Mouse (Mus musculus) megakaryocyte, adult 5-6 weeks (primary cell): Measurements from ENCODE around the gene Camk2d. TPM values are rescaled to one million over a fixed set of nuclear protein-coding genes. Genes with fewer than 3 reads are reported as not detected.
A peak's percentile ranks its signal among the peaks of the same experiment; 100 is the strongest.

Experiments used
- ATAC-seq: 2 replicates; pipeline ENCODE4 v1.8.0; 2016; ENCODE audit warnings: mild to moderate bottlenecking, inconsistent platforms; ENCODE audit not compliant: poor library complexity, severe bottlenecking
- total RNA-seq, 2 experiments: library from RNA; stranded (forward) in 1 of 2; stranded (reverse) in 1 of 2; fragments of 153-499, 151-499 nt in 1 of 2; fragments of 221-1000, 200-1000 nt in 1 of 2; gene quantifications; 2 replicates each; pipeline versions ENCODE4 v1.2.3 to v1.2.4; 2015 to 2017

Gene Camk2d
- total RNA-seq, 2 experiments from 2014 or later, result 43.7 to 52.0 TPM

- ATAC-seq, result no peak
These were observed 47.2 kb downstream of the Camk2d start for GRCm38 (mm10) chr3:126643071-126644010.

- ATAC-seq, result peak; percentile 91
These were observed 54.2 kb downstream of the Camk2d start for GRCm38 (mm10) chr3:126650332-126650731.

GRCm38 (mm10) chr3:126650747-126651146 lies 54.6 kb downstream of the Camk2d start:
- ATAC-seq, result no peak

- ATAC-seq, result no peak
These were observed 56.3 kb downstream of the Camk2d start for GRCm38 (mm10) chr3:126652361-126652760.

- ATAC-seq, result no peak
These were observed 57.0 kb downstream of the Camk2d start for GRCm38 (mm10) chr3:126653118-126653517.

GRCm38 (mm10) chr3:126656173-126656572 lies 60.1 kb downstream of the Camk2d start:
- ATAC-seq, result no peak

- no peak for ATAC-seq
These were observed 61.8 kb downstream of the Camk2d start for GRCm38 (mm10) chr3:126657895-126658294.

- ATAC-seq, result no peak
These were observed 62.7 kb downstream of the Camk2d start for GRCm38 (mm10) chr3:126658791-126659190.

GRCm38 (mm10) chr3:126659235-126659634 lies 63.1 kb downstream of the Camk2d start:
- no peak for ATAC-seq

GRCm38 (mm10) chr3:126659832-126660564 lies 63.9 kb downstream of the Camk2d start:
- no peak for ATAC-seq

GRCm38 (mm10) chr3:126660575-126660974 lies 64.5 kb downstream of the Camk2d start:
- 0 out of 2 replicates have a peak, but pooled peaks have one; percentile 20 for ATAC-seq

GRCm38 (mm10) chr3:126660986-126661385 lies 64.9 kb downstream of the Camk2d start:
- no peak for ATAC-seq

GRCm38 (mm10) chr3:126661920-126662319 lies 65.8 kb downstream of the Camk2d start:
- ATAC-seq, result peak; percentile 43

- peak; percentile 18; the same call in 1 of the 2 replicates for ATAC-seq
These were observed 67.3 kb downstream of the Camk2d start for GRCm38 (mm10) chr3:126663436-126663835.

- ATAC-seq, result no peak
These were observed 69.8 kb downstream of the Camk2d start for GRCm38 (mm10) chr3:126665866-126666265.

GRCm38 (mm10) chr3:126667019-126667418 lies 70.9 kb downstream of the Camk2d start:
- ATAC-seq, result no peak

- ATAC-seq, result no peak
These were observed 71.3 kb downstream of the Camk2d start for GRCm38 (mm10) chr3:126667451-126667850.

- ATAC-seq, result no peak
These were observed 72.0 kb downstream of the Camk2d start for GRCm38 (mm10) chr3:126668123-126668522.

GRCm38 (mm10) chr3:126668692-126669091 lies 72.6 kb downstream of the Camk2d start:
- 0 out of 2 replicates have a peak, but pooled peaks have one; percentile 21 for ATAC-seq

- ATAC-seq, result no peak
These were observed 74.3 kb downstream of the Camk2d start for GRCm38 (mm10) chr3:126670413-126670812.

GRCm38 (mm10) chr3:126671292-126671691 lies 75.2 kb downstream of the Camk2d start:
- no peak for ATAC-seq

- no peak for ATAC-seq
These were observed 84.9 kb downstream of the Camk2d start for GRCm38 (mm10) chr3:126681051-126681450.
